Mouse (Mus musculus): ENCODE measurements at regions not wholly inside any gene's neighbourhood (a gene's known extent, or its start where the extent isn't known, plus 50 kb on each side); places are given as distances from the start of the nearest gene placed in this dataset.

GRCm38 (mm10) chr5:47254835-47255369, 728.0 kb upstream of the Slit2 start:
- Histone ChIP-seq H3K9me3 (ENCODE audit: control insufficient read depth, low read length) (no peaks in the 10 kb centered on the region), H3K27me3 (replicated peaks; ENCODE audit: control insufficient read depth, insufficient read depth, low read length) (no peaks in the 10 kb centered on the region), H3K4me2 (no peak overlapping the region), H3K4me3 (ENCODE audit: low read depth, low read length) (no peak overlapping the region), H3K4me1 (replicated peaks; ENCODE audit: control insufficient read depth, insufficient read depth, low read length) (no peaks in the 10 kb centered on the region), H3K9ac (ENCODE audit: low read depth, low read length) (no peak overlapping the region), H3K27ac (ENCODE audit: low read depth, low read length) (no peak overlapping the region), H3K36me3 (ENCODE audit: control insufficient read depth, insufficient read depth, low read length) (no peaks in the 10 kb centered on the region)
- DNase-seq (ENCODE audit: low spot score) (no peak), ATAC-seq (replicated peaks; ENCODE audit: low FRiP score) (no peak)

GRCm38 (mm10) chr5:47261658-47262411, 721.1 kb upstream of the Slit2 start:
- H3K4me1 ChIP-seq (replicated peaks; ENCODE audit: control insufficient read depth, insufficient read depth, low read length), result no peaks in the 10 kb centered on the region
- no peak overlapping the region for H3K9ac ChIP-seq (ENCODE audit: low read depth, low read length)
- no peaks in the 10 kb centered on the region for H3K36me3 ChIP-seq (ENCODE audit: control insufficient read depth, insufficient read depth, low read length)
- WGBS, result 75% methylated on average over 5 of the region's 5 CpGs
- no peaks in the 10 kb centered on the region for H3K27me3 ChIP-seq (replicated peaks; ENCODE audit: control insufficient read depth, insufficient read depth, low read length)
- H3K27ac ChIP-seq (ENCODE audit: low read depth, low read length), result no peak overlapping the region
- ATAC-seq (replicated peaks; ENCODE audit: low FRiP score) (no peak), DNase-seq (ENCODE audit: low spot score) (no peak)
- H3K4me2 ChIP-seq, result no peak overlapping the region
- no peaks in the 10 kb centered on the region for H3K9me3 ChIP-seq (ENCODE audit: control insufficient read depth, low read length)
- H3K4me3 ChIP-seq (ENCODE audit: low read depth, low read length), result no peak overlapping the region

GRCm38 (mm10) chr5:47272642-47273041, 710.3 kb upstream of the Slit2 start:
- no peak for ATAC-seq (replicated peaks; ENCODE audit: low FRiP score)
- Histone ChIP-seq H3K9ac (ENCODE audit: low read depth, low read length) (no peak overlapping the region), H3K27ac (ENCODE audit: low read depth, low read length) (no peak overlapping the region), H3K4me2 (no peak overlapping the region), H3K9me3 (ENCODE audit: control insufficient read depth, low read length) (no peaks in the 10 kb centered on the region), H3K27me3 (replicated peaks; ENCODE audit: control insufficient read depth, insufficient read depth, low read length) (no peaks in the 10 kb centered on the region), H3K4me1 (replicated peaks; ENCODE audit: control insufficient read depth, insufficient read depth, low read length) (peaks cover 5% of the 10 kb centered on the region; the same call in 1 of the 2 replicates), H3K36me3 (ENCODE audit: control insufficient read depth, insufficient read depth, low read length) (no peaks in the 10 kb centered on the region), H3K4me3 (ENCODE audit: low read depth, low read length) (no peak overlapping the region)
- DNase-seq (ENCODE audit: low spot score), result no peak
- WGBS, result 49% methylated on average over 3 of the region's 3 CpGs

- no peak overlapping the region for H3K4me2 ChIP-seq
- H3K27me3 ChIP-seq (replicated peaks; ENCODE audit: control insufficient read depth, insufficient read depth, low read length), result no peaks in the 10 kb centered on the region
- ATAC-seq (replicated peaks; ENCODE audit: low FRiP score) (peak; percentile 54; the same call in 1 of the 2 replicates), DNase-seq (ENCODE audit: low spot score) (no peak)
- H3K9ac ChIP-seq (ENCODE audit: low read depth, low read length), result no peak overlapping the region
- H3K4me1 ChIP-seq (replicated peaks; ENCODE audit: control insufficient read depth, insufficient read depth, low read length), result peaks cover 5% of the 10 kb centered on the region; the same call in 1 of the 2 replicates
- H3K9me3 ChIP-seq (ENCODE audit: control insufficient read depth, low read length), result no peaks in the 10 kb centered on the region
- H3K27ac ChIP-seq (ENCODE audit: low read depth, low read length), result no peak overlapping the region
- WGBS, result 59% methylated on average over 9 of the region's 9 CpGs
- no peak overlapping the region for H3K4me3 ChIP-seq (ENCODE audit: low read depth, low read length)
- no peaks in the 10 kb centered on the region for H3K36me3 ChIP-seq (ENCODE audit: control insufficient read depth, insufficient read depth, low read length)
These were observed 709.3 kb upstream of the Slit2 start for GRCm38 (mm10) chr5:47273389-47274255.

GRCm38 (mm10) chr5:47274256-47274638, 708.7 kb upstream of the Slit2 start:
- no peak overlapping the region for H3K4me2 ChIP-seq
- H3K4me1 ChIP-seq (replicated peaks; ENCODE audit: control insufficient read depth, insufficient read depth, low read length), result peaks cover 5% of the 10 kb centered on the region; the same call in 1 of the 2 replicates
- no peak overlapping the region for H3K4me3 ChIP-seq (ENCODE audit: low read depth, low read length)
- H3K36me3 ChIP-seq (ENCODE audit: control insufficient read depth, insufficient read depth, low read length), result no peaks in the 10 kb centered on the region
- WGBS, result 44% methylated on average over 1 of the region's 1 CpGs
- ATAC-seq (replicated peaks; ENCODE audit: low FRiP score) (no peak), DNase-seq (ENCODE audit: low spot score) (no peak)
- no peaks in the 10 kb centered on the region for H3K27me3 ChIP-seq (replicated peaks; ENCODE audit: control insufficient read depth, insufficient read depth, low read length)
- H3K9ac ChIP-seq (ENCODE audit: low read depth, low read length), result no peak overlapping the region
- no peaks in the 10 kb centered on the region for H3K9me3 ChIP-seq (ENCODE audit: control insufficient read depth, low read length)
- H3K27ac ChIP-seq (ENCODE audit: low read depth, low read length), result no peak overlapping the region

GRCm38 (mm10) chr5:47276231-47277195, 706.4 kb upstream of the Slit2 start:
- no peak for DNase-seq (ENCODE audit: low spot score)
- Histone ChIP-seq H3K4me3 (ENCODE audit: low read depth, low read length) (no peak overlapping the region), H3K9ac (ENCODE audit: low read depth, low read length) (no peak overlapping the region), H3K9me3 (ENCODE audit: control insufficient read depth, low read length) (no peaks in the 10 kb centered on the region), H3K27ac (ENCODE audit: low read depth, low read length) (no peak overlapping the region), H3K4me2 (no peak overlapping the region), H3K36me3 (ENCODE audit: control insufficient read depth, insufficient read depth, low read length) (no peaks in the 10 kb centered on the region), H3K27me3 (replicated peaks; ENCODE audit: control insufficient read depth, insufficient read depth, low read length) (no peaks in the 10 kb centered on the region), H3K4me1 (replicated peaks; ENCODE audit: control insufficient read depth, insufficient read depth, low read length) (peaks cover 5% of the 10 kb centered on the region; the same call in 1 of the 2 replicates)
- no peak for ATAC-seq (replicated peaks; ENCODE audit: low FRiP score)
- 31% methylated on average over 5 of the region's 5 CpGs for WGBS

- DNase-seq (ENCODE audit: low spot score) (no peak), ATAC-seq (replicated peaks; ENCODE audit: low FRiP score) (no peak)
- Histone ChIP-seq H3K9ac (ENCODE audit: low read depth, low read length) (no peak overlapping the region), H3K4me3 (ENCODE audit: low read depth, low read length) (no peak overlapping the region), H3K27me3 (replicated peaks; ENCODE audit: control insufficient read depth, insufficient read depth, low read length) (no peaks in the 10 kb centered on the region), H3K27ac (ENCODE audit: low read depth, low read length) (no peak overlapping the region), H3K36me3 (ENCODE audit: control insufficient read depth, insufficient read depth, low read length) (no peaks in the 10 kb centered on the region), H3K9me3 (ENCODE audit: control insufficient read depth, low read length) (no peaks in the 10 kb centered on the region), H3K4me2 (no peak overlapping the region), H3K4me1 (replicated peaks; ENCODE audit: control insufficient read depth, insufficient read depth, low read length) (no peaks in the 10 kb centered on the region; the same call in 1 of the 2 replicates)
- WGBS, result 76% methylated on average over 3 of the region's 3 CpGs
These were observed 703.3 kb upstream of the Slit2 start for GRCm38 (mm10) chr5:47279630-47280029.

- H3K4me3 ChIP-seq (ENCODE audit: low read depth, low read length), result no peak overlapping the region
- ATAC-seq (replicated peaks; ENCODE audit: low FRiP score), result no peak
- H3K4me2 ChIP-seq, result no peak overlapping the region
- H3K9ac ChIP-seq (ENCODE audit: low read depth, low read length), result no peak overlapping the region
- no peaks in the 10 kb centered on the region for H3K27me3 ChIP-seq (replicated peaks; ENCODE audit: control insufficient read depth, insufficient read depth, low read length)
- H3K36me3 ChIP-seq (ENCODE audit: control insufficient read depth, insufficient read depth, low read length), result no peaks in the 10 kb centered on the region
- DNase-seq (ENCODE audit: low spot score), result no peak
- no peaks in the 10 kb centered on the region for H3K4me1 ChIP-seq (replicated peaks; ENCODE audit: control insufficient read depth, insufficient read depth, low read length)
- H3K9me3 ChIP-seq (ENCODE audit: control insufficient read depth, low read length), result no peaks in the 10 kb centered on the region
- no peak overlapping the region for H3K27ac ChIP-seq (ENCODE audit: low read depth, low read length)
- 88% methylated on average over 4 of the region's 4 CpGs for WGBS
These were observed 683.3 kb upstream of the Slit2 start for GRCm38 (mm10) chr5:47299602-47300001.
